Mouse (Mus musculus): Measurements from ENCODE around the gene Tff1. TPM values are rescaled to one million over a fixed set of nuclear protein-coding genes. Genes with fewer than 3 reads are reported as not detected.

Gene Tff1
- total RNA-seq, 1 experiment from 2014 or later, result not detected

Other genes with a start within 250 kb of the Tff1 start
- 1.1 and 1.2 TPM in 2 replicates for gene Umodl1, start 210.6 kb downstream of the Tff1 start, total RNA-seq (2021)
- 5.6 and 15.8 TPM in 2 replicates for gene Abcg1, start 107.6 kb downstream of the Tff1 start, total RNA-seq (2021)
- not detected in 2 replicates for gene Tff3, start 35.6 kb downstream of the Tff1 start, total RNA-seq (2021)
- gene Tff2, start 21.0 kb downstream of the Tff1 start, total RNA-seq (2021), result not detected in 2 replicates
- gene Tmprss3, start 33.7 kb upstream of the Tff1 start, total RNA-seq (2021), result not detected in 2 replicates
- gene Ubash3a, start 42.6 kb upstream of the Tff1 start, total RNA-seq (2021), result not detected in 2 replicates
- gene Rsph1, start 112.1 kb upstream of the Tff1 start, total RNA-seq (2021), result 4.3 and 6.4 TPM in 2 replicates
- 15.5 and 16.3 TPM in 2 replicates for gene Slc37a1, start 121.5 kb upstream of the Tff1 start, total RNA-seq (2021)
- gene Pde9a, start 220.9 kb upstream of the Tff1 start, total RNA-seq (2021), result 1.4 and 2.5 TPM in 2 replicates